Mouse (Mus musculus) kidney, embryonic 15.5 days (tissue): ENCODE data around the gene Klk1b5. TPM values are rescaled to one million over a fixed set of nuclear protein-coding genes. Genes with fewer than 3 reads are reported as not detected.
"Not testable (repeated sequence)": the region's sequence is repeated elsewhere in the genome, so short reads cannot be mapped to it uniquely, and the experiment has no call there.

Experiments
- ATAC-seq: fragments of 200-750 bp; cut with Nextera tagmentation; replicated peaks from 2 replicates; pipeline ENCODE4 v1.8.0; 2017; ENCODE audit warnings: moderate TSS enrichment; ENCODE audit not compliant: low FRiP score
- H3K27ac ChIP-seq: fragments of 300-500 bp; sonication (generic); 2 replicates; pipeline ENCODE4 v1.5.1; 2015; ENCODE audit warnings: mild to moderate bottlenecking, inconsistent platforms
- H3K27me3 ChIP-seq: fragments of 300-500 bp; sonication (generic); 2 replicates; pipeline ENCODE4 v1.6.1; 2015; ENCODE audit warnings: inconsistent platforms
- H3K36me3 ChIP-seq: fragments of 300-500 bp; sonication (generic); 2 replicates; pipeline ENCODE4 v1.6.1; 2015; ENCODE audit warnings: inconsistent platforms
- H3K4me1 ChIP-seq: fragments of 300-500 bp; sonication (generic); 2 replicates; pipeline ENCODE4 v1.6.1; 2015; ENCODE audit warnings: inconsistent platforms
- H3K4me2 ChIP-seq: fragments of 300-500 bp; sonication (generic); 2 replicates; pipeline ENCODE4 v1.6.1; 2015; ENCODE audit warnings: moderate library complexity, mild to moderate bottlenecking, inconsistent platforms
- H3K4me3 ChIP-seq: fragments of 300-500 bp; sonication (generic); replicated peaks from 2 replicates; pipeline ENCODE4 v1.5.1; 2015; ENCODE audit warnings: mild to moderate bottlenecking, inconsistent platforms
- H3K9ac ChIP-seq: fragments of 300-500 bp; sonication (generic); 2 replicates; pipeline ENCODE4 v1.6.1; 2015; ENCODE audit warnings: mild to moderate bottlenecking, inconsistent platforms
- H3K9me3 ChIP-seq: fragments of 300-500 bp; sonication (generic); replicated peaks from 2 replicates; pipeline ENCODE4 v1.6.1; 2016; ENCODE audit warnings: inconsistent platforms
- WGBS: fragments of 180-500 bp; shearing (Covaris S2); methylation state at CpG from one replicate; pipeline ENCODE4 v1.1.7; 2015; ENCODE audit warnings: mixed read lengths; 5-methylcytosine and 5-hydroxymethylcytosine counted together
- polyA plus RNA-seq: library from polyadenylated mRNA; unstranded; fragments of >200 nt; fragmentation: Nextera tagmentation; extraction: Ambion mirVana; gene quantifications from 2 replicates; pipeline ENCODE4 v1.2.1, GENCODE M21; 2015

Klk1b5 gene
- not detected in 2 replicates for polyA plus RNA-seq

- WGBS: 85% methylated on average over 1 of the region's 1 CpGs
- no peak within 1 kb of the TSS for H3K4me3 ChIP-seq
- no peak for ATAC-seq
Observed at GRCm38 (mm10) chr7:44215645-44216044, at the start of gene Klk1b5. Gene Klk1b5 (plus strand): TSS chr7:44215945.

GRCm38 (mm10) chr7:44179299-44180045 lies 36.3 kb upstream of the Klk1b5 start:
- H3K9me3 ChIP-seq: no peaks in the 10 kb centered on the region
- H3K27ac ChIP-seq: 0 out of 2 replicates have a peak overlapping the region, but pooled peaks have one; percentile 18
- H3K4me1 ChIP-seq: 0 out of 2 replicates have a peak, but pooled peaks cover 5% of the 10 kb centered on the region
- H3K9ac ChIP-seq: no peak overlapping the region
- H3K4me2 ChIP-seq: no peak overlapping the region
- 57% methylated on average over 9 of the region's 9 CpGs for WGBS
- H3K4me3 ChIP-seq: no peak overlapping the region
- ATAC-seq: no peak; the same call in 1 of the 2 replicates
- no peaks in the 10 kb centered on the region for H3K27me3 ChIP-seq
- no peaks in the 10 kb centered on the region for H3K36me3 ChIP-seq

More at GRCm38 (mm10) chr7:44215645-44216044, at the start of gene Klk1b5:
- Histone ChIP-seq H3K36me3 (no peaks in the 10 kb centered on the region), H3K4me2 (no peak within 1 kb of the TSS), H3K27ac (no peak within 1 kb of the TSS), H3K27me3 (no peaks in the 10 kb centered on the region), H3K9ac (no peak within 1 kb of the TSS), H3K9me3 (no peaks in the 10 kb centered on the region), H3K4me1 (no peaks in the 10 kb centered on the region)

GRCm38 (mm10) chr7:44186516-44186915 lies 29.2 kb upstream of the Klk1b5 start:
- not testable (repeated sequence) for H3K4me2 ChIP-seq, H3K4me3 ChIP-seq, H3K9ac ChIP-seq, ATAC-seq, H3K4me1 ChIP-seq, H3K9me3 ChIP-seq, H3K27me3 ChIP-seq, H3K27ac ChIP-seq, H3K36me3 ChIP-seq
- WGBS: 49% methylated on average over 8 of the region's 8 CpGs

DNA sequence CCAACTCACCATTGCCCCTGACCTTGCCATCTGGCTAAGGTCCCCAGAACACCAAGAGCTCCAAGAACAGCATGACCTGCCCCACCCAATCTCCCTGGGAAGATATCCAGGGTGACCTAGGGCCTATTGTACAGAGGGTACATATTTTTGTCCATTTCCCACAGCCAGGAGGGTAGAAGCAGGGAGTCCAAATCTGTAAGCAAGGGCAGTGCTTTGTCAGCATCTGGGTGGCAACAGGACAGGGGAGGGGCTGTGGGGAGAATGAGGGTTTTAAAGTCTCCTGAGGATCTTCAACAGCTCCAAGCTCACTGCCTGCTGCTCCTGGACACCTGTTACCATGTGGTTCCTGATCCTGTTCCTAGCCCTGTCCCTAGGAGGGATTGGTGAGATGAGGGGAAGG lies 27.8 kb upstream of the Klk1b5 start, which contains the start of gene Klk1b24:
Klk1b24 (plus strand) TSS at position 301 of the 400 bp plus-strand sequence.
- H3K27me3 ChIP-seq, H3K4me1 ChIP-seq, H3K36me3 ChIP-seq, H3K4me3 ChIP-seq, H3K9me3 ChIP-seq, H3K4me2 ChIP-seq, H3K9ac ChIP-seq, H3K27ac ChIP-seq, ATAC-seq: not testable (repeated sequence)

DNA sequence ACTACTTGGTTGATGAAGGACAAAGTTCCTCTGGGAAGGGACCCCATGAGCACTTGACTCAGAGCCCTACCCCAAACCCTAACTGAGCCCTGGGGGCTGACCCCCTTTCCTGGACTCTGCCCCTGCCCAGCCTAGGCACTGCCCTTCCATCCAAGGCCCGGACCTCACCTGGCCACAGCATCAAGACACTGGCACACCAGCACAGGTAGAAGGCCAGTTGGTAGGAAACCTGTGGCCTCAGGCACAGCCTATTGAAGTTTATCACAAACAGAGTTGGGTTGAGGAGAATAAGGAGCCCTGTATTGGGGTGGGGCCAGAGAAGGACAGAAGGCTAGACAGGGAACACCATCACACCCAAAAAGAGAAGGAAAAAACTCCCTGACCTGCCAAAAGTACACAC lies 22.3 kb upstream of the Klk1b5 start:
- H3K27ac ChIP-seq, H3K27me3 ChIP-seq, ATAC-seq, H3K9ac ChIP-seq, H3K4me2 ChIP-seq, H3K4me1 ChIP-seq, H3K4me3 ChIP-seq, H3K36me3 ChIP-seq, H3K9me3 ChIP-seq: not testable (repeated sequence)
- WGBS: 92% methylated on average over 1 of the region's 1 CpGs

DNA sequence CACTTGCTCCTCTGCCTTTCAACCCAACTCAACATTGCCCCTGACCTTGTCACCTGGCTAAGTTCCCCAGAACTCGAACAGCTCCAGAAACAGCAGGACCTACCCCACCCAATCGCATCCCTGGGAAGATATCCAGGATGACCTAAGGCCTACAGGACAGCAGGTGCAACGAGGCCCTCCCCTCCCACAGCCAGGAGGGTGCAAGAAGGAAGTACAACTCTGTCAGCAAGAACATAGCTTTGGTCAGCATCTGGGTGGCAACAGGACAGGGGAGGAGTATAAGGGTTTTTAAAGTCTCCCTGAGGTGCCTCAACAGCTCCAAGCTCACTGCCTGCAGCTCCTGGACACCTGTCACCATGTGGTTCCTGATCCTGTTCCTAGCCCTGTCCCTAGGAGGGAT lies 17.9 kb upstream of the Klk1b5 start, which contains the start of gene Klk1b3:
Klk1b3 (plus strand) TSS at position 301 of the 400 bp plus-strand sequence.
- ATAC-seq: no peak
- no peaks in the 10 kb centered on the region for H3K27me3 ChIP-seq
- H3K4me2 ChIP-seq: no peak within 1 kb of the TSS
- no peak within 1 kb of the TSS for H3K27ac ChIP-seq
- H3K9me3 ChIP-seq: no peaks in the 10 kb centered on the region
- no peaks in the 10 kb centered on the region for H3K36me3 ChIP-seq
- no peaks in the 10 kb centered on the region for H3K4me1 ChIP-seq
- no peak within 1 kb of the TSS for H3K9ac ChIP-seq
- 67% methylated on average over 3 of the region's 3 CpGs for WGBS
- no peak within 1 kb of the TSS for H3K4me3 ChIP-seq

DNA sequence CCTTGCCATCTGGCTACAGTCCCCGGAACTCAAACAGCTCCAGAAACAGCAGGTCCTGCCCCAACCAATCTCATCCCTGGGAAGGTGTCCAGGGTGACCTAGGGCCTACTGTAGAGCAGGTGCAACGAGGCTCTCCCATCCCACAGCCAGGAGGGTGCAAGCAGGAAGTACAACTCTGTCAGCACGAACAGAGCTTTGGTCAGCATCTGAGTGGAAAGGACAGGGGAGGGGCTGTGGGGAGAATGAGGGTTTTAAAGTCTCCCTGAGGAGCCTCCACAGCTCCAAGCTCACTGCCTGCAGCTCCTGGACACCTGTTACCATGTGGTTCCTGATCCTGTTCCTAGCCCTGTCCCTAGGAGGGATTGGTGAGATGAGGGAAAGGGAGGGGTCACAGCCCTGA lies 8.6 kb upstream of the Klk1b5 start, which contains the start of gene Klk1b4:
Klk1b4 (plus strand) TSS at position 301 of the 400 bp plus-strand sequence.
- ATAC-seq: not testable (repeated sequence)
- 22% methylated on average over 3 of the region's 3 CpGs for WGBS

DNA sequence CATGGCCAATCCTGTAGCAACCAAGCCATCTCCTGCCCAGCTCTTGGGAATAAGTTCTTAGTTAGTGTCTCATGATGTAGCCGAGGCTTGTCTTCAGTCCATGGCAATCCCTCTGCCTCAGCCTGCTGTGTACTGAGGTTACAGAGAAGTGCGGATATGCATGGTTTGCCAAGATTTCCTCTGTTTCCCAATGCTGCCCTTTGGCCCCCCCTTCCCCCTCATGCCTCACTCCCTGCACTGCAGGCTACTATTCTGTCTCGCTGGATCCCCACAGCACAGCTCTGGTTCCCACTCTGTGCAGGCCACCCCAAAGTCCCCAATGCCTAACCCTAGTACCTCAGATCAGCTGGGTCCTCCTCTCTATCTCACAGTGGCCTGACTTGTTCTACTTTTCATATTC lies 7.4 kb upstream of the Klk1b5 start:
- no peak overlapping the region for H3K4me2 ChIP-seq
- no peaks in the 10 kb centered on the region for H3K9me3 ChIP-seq
- H3K4me1 ChIP-seq: no peaks in the 10 kb centered on the region
- H3K36me3 ChIP-seq: no peaks in the 10 kb centered on the region
- H3K4me3 ChIP-seq: no peak overlapping the region
- H3K27me3 ChIP-seq: no peaks in the 10 kb centered on the region
- WGBS: 73% methylated on average over 3 of the region's 3 CpGs
- no peak overlapping the region for H3K27ac ChIP-seq
- ATAC-seq: no peak
- H3K9ac ChIP-seq: no peak overlapping the region

More for the DNA sequence above, 8.6 kb upstream of the Klk1b5 start, which contains the start of gene Klk1b4:
- H3K4me2 ChIP-seq, H3K27me3 ChIP-seq, H3K9ac ChIP-seq, H3K9me3 ChIP-seq, H3K4me3 ChIP-seq, H3K4me1 ChIP-seq, H3K27ac ChIP-seq, H3K36me3 ChIP-seq: not testable (repeated sequence)

DNA sequence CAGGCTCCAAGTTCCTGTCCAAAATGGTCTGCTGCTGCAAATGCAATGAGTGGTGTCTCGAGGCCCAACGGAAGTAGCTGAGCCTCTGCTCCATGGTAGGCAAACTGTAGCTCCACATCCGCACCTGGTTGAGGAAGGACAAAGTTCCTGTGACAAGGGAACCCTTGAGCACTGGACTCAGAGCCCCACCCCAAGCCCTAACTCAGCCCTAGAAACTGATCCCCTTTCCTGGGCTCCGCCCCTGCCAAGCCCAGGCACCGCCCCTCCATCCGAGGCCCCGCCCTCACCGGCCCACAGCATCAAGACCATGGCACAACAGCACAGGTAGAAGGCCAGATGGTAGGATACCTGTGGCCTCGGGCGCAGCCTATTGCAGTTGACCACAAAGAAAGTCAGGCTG lies 5.9 kb downstream of the Klk1b5 start:
- not testable (repeated sequence) for H3K4me2 ChIP-seq, ATAC-seq, H3K36me3 ChIP-seq, H3K9me3 ChIP-seq, H3K27ac ChIP-seq, H3K4me1 ChIP-seq, H3K4me3 ChIP-seq, H3K9ac ChIP-seq, H3K27me3 ChIP-seq
- WGBS: 69% methylated on average over 9 of the region's 10 CpGs

GRCm38 (mm10) chr7:44222335-44222734 lies 6.6 kb downstream of the Klk1b5 start:
- not testable (repeated sequence) for H3K9ac ChIP-seq, H3K4me1 ChIP-seq, H3K4me3 ChIP-seq, H3K4me2 ChIP-seq, H3K36me3 ChIP-seq, ATAC-seq, H3K27me3 ChIP-seq, H3K27ac ChIP-seq, H3K9me3 ChIP-seq
- 77% methylated on average over 6 of the region's 6 CpGs for WGBS

DNA sequence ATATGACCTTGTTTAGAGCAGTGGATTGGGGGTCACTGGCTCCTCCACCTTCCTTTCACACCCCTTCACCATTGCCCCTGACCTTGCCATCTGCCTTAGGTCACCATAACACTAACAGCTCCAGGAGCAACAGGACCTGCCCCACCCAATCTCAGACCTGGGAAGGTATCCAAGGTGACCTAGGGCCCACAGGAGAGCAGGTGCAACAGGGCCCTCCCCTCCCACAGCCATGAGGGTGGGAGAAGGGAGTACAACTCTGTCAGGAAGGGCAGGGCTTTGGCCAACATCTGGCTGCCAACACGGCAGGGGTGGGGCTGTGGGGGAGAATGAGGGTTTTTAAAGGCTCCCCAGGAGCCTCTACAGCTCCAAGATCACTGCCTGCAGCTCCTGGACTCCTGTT lies 9.3 kb downstream of the Klk1b5 start, which contains the start of gene Klk1:
Klk1 (plus strand) TSS at position 285 of the 400 bp plus-strand sequence.
- no peaks in the 10 kb centered on the region for H3K27me3 ChIP-seq
- H3K4me3 ChIP-seq: no peak within 1 kb of the TSS
- H3K36me3 ChIP-seq: no peaks in the 10 kb centered on the region
- H3K9ac ChIP-seq: no peak within 1 kb of the TSS
- 29% methylated on average over 1 of the region's 1 CpGs for WGBS
- no peak within 1 kb of the TSS for H3K27ac ChIP-seq
- H3K4me2 ChIP-seq: no peak within 1 kb of the TSS
- no peaks in the 10 kb centered on the region for H3K9me3 ChIP-seq
- no peak for ATAC-seq
- H3K4me1 ChIP-seq: no peaks in the 10 kb centered on the region

DNA sequence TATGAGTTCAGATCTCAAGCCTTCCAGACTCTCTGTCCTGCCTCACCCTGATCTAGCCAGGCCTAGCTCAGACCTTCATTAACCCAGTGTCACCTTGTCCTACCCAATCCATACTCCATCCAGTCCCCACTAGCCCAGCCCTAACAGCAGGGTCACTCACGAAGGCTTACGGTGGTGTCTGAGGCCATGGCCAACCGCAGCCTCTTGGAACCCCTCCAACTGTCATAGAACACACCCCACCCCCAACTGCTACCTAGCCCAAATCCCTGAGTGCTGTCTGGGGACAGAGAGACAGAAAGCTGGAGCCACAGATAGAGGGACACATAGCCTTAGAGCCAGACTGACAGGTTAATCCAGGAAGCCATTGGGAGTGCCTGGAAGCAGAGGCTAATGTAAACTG lies 20.2 kb downstream of the Klk1b5 start, which contains the start of gene Gm36864:
Gm36864 (plus strand) TSS at position 269 of the 400 bp plus-strand sequence.
- no peaks in the 10 kb centered on the region for H3K4me1 ChIP-seq
- no peak within 1 kb of the TSS for H3K9ac ChIP-seq
- no peaks in the 10 kb centered on the region for H3K36me3 ChIP-seq
- H3K4me3 ChIP-seq: no peak within 1 kb of the TSS
- WGBS: 73% methylated on average over 3 of the region's 3 CpGs
- ATAC-seq: no peak
- H3K27ac ChIP-seq: no peak within 1 kb of the TSS
- no peaks in the 10 kb centered on the region for H3K9me3 ChIP-seq
- H3K27me3 ChIP-seq: no peaks in the 10 kb centered on the region
- H3K4me2 ChIP-seq: no peak within 1 kb of the TSS
